In the genomic region with DNA sequence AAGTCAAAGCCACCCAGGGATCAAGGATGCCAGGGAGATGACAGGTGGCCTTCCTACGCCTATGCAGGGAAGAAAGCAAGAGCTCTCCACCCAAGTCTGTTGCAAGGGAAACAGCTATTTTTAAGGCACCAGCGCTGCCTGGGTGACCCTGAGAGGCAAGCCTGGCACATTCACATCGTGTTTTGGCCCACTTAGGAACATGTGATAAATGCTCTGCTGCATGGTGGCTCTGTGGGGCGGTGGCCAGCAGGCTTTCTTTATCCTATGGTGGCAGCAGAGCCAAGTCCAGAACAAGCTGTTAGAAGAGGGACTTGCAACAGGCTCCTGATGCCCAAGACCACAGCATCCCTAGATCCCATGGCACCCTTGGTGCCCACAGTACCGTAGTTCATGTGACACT, we compare ENCODE assay signal across 28 mouse cellular contexts. TPM values are rescaled to one million over a fixed set of nuclear protein-coding genes. Genes with fewer than 3 reads are reported as not detected.
A peak's percentile ranks its signal among the peaks of the same experiment; 100 is the strongest.
DNase-seq lines count a peak whose midpoint lies in the region; ATAC-seq and TF ChIP-seq lines count a peak whose summit lies in the region.
"Had no signal": no experiment of that assay in that cellular context is flagged by ENCODE, and none has a peak within 500 bp of the region (broad histone marks: within the 10 kb centered on the region; RNA-seq: fewer than 3 reads in every experiment).

No protein-coding gene starts in this region.

- 0 out of 2 replicates have a peak, but pooled peaks have one; percentile 30 for TF ChIP-seq EP300 in heart, postnatal 0 days (IDR thresholded peaks at IDR 0.05; ENCODE audit: low read depth)

- intact Hi-C loops in left cerebral cortex, adult 2 months (cut with DNase I): no loop called here
- intact Hi-C loops in left cerebral cortex, postnatal 25 days (cut with DNase I): no loop called here

- no peak overlapping the region for H3K9ac ChIP-seq in heart, embryonic 11.5 days (ENCODE audit: low read depth, low read length)
- H3K9ac ChIP-seq in heart, postnatal 0 days (replicated peaks; ENCODE audit: low read depth, low read length): no peak overlapping the region
- H3K9ac ChIP-seq: forebrain, embryonic 13.5 days; heart, embryonic 13.5 days; hindbrain, embryonic 13.5 days; limb, embryonic 13.5 days; lung, embryonic 15.5 days; midbrain, embryonic 12.5 days; neural tube, embryonic 13.5 days; stomach, embryonic 15.5 days had no signal

- no peak for TF ChIP-seq POLR2A in olfactory bulb, adult 2 months (IDR thresholded peaks at IDR 0.05; ENCODE audit: insufficient read depth, low read depth, low read length)

- no peak overlapping the region for H3K27ac ChIP-seq in heart, embryonic 11.5 days (ENCODE audit: low read depth, low read length)
- H3K27ac ChIP-seq in left cerebral cortex, adult 2 months: peak overlapping the region; percentile 41
- peak overlapping the region; percentile 74 for H3K27ac ChIP-seq in heart, postnatal 0 days (ENCODE audit: low read depth)
- H3K27ac ChIP-seq in olfactory bulb, adult 2 months (ENCODE audit: insufficient read depth, low read depth, low read length): peak overlapping the region; percentile 52; the same call in 1 of the 2 replicates
- H3K27ac ChIP-seq: forebrain, embryonic 13.5 days; heart, embryonic 13.5 days; hindbrain, embryonic 13.5 days; limb, embryonic 13.5 days; lung, embryonic 15.5 days; midbrain, embryonic 12.5 days; neural tube, embryonic 13.5 days; stomach, embryonic 15.5 days had no signal

- 64% methylated on average over 5 of the region's 5 CpGs for WGBS in heart, embryonic 11.5 days (ENCODE audit: insufficient replicate concordance)
- WGBS in heart, postnatal 0 days: 35% methylated on average over 5 of the region's 5 CpGs
- 58% methylated on average over 5 of the region's 5 CpGs for WGBS in olfactory bulb, adult 2 months

- no peak for TF ChIP-seq CTCF in left cerebral cortex, adult 2 months (IDR thresholded peaks at IDR 0.05)
- no peak for TF ChIP-seq CTCF in heart, postnatal 0 days (IDR thresholded peaks at IDR 0.05; ENCODE audit: low read depth)
- TF ChIP-seq CTCF in olfactory bulb, adult 2 months (IDR thresholded peaks at IDR 0.05; ENCODE audit: insufficient read depth, low read depth, low read length): no peak

- peak; percentile 95 for DNase-seq in heart, adult 11 months
- no peak for DNase-seq in left cerebral cortex, adult 2 months (ENCODE audit: extremely low spot score in 1 of 2, low spot score in 2 of 2)
- no peak for DNase-seq in left cerebral cortex, postnatal 25 days (ENCODE audit: low spot score in 2 of 2)
- peak; percentile 64 for DNase-seq in heart, postnatal 0 days (ENCODE audit: low spot score)
- no peak for DNase-seq in gastrocnemius, postnatal 10 days
- DNase-seq in thymus, postnatal 0 days (ENCODE audit: low spot score): no peak
- DNase-seq: adrenal gland, postnatal 14 days; cerebellum, adult 2 months; cerebellum, postnatal 36 days; gastrocnemius, postnatal 25 days; kidney, adult 9 months; kidney, postnatal 10 days; layer of hippocampus, adult 9-11 months; thymus, postnatal 25 days had no signal

- H3K4me2 ChIP-seq in heart, embryonic 11.5 days: no peak overlapping the region
- no peak overlapping the region for H3K4me2 ChIP-seq in heart, postnatal 0 days (ENCODE audit: low read depth, low read length)
- H3K4me2 ChIP-seq: forebrain, embryonic 13.5 days; heart, embryonic 13.5 days; hindbrain, embryonic 13.5 days; limb, embryonic 13.5 days; liver, embryonic 11.5 days; lung, embryonic 15.5 days; midbrain, embryonic 12.5 days; neural tube, embryonic 13.5 days; stomach, embryonic 15.5 days had no signal

- ATAC-seq in heart, embryonic 11.5 days (replicated peaks; ENCODE audit: insufficient number of reproducible peaks, low FRiP score, low TSS enrichment): no peak
- peak; percentile 83 for ATAC-seq in heart, postnatal 0 days (ENCODE audit: insufficient read depth, low read depth)
- ATAC-seq: CD4-positive, CD25-positive, alpha-beta regulatory T cell, adult 4 months; forebrain, embryonic 13.5 days; intestine, embryonic 16.5 days had no signal

- no peak overlapping the region for H3K4me3 ChIP-seq in heart, embryonic 11.5 days (ENCODE audit: low read depth, low read length)
- no peak overlapping the region for H3K4me3 ChIP-seq in left cerebral cortex, adult 2 months
- H3K4me3 ChIP-seq in heart, postnatal 0 days (ENCODE audit: low read depth, low read length): no peak overlapping the region
- no peak overlapping the region for H3K4me3 ChIP-seq in olfactory bulb, adult 2 months (ENCODE audit: insufficient read depth, low read depth, low read length)
- H3K4me3 ChIP-seq: forebrain, embryonic 13.5 days; heart, embryonic 13.5 days; hindbrain, embryonic 13.5 days; limb, embryonic 13.5 days; lung, embryonic 15.5 days; midbrain, embryonic 12.5 days; neural tube, embryonic 13.5 days; stomach, embryonic 15.5 days had no signal

- H3K4me1 ChIP-seq in heart, embryonic 11.5 days (ENCODE audit: control insufficient read depth, insufficient read depth, low read length): peaks cover 2% of the 10 kb centered on the region
- H3K4me1 ChIP-seq in heart, postnatal 0 days (ENCODE audit: control insufficient read depth, insufficient read depth): peaks cover 21% of the 10 kb centered on the region
- H3K4me1 ChIP-seq in olfactory bulb, adult 2 months (ENCODE audit: control insufficient read depth, insufficient read depth, low read length): peaks cover 85% of the 10 kb centered on the region
- H3K4me1 ChIP-seq: lung, embryonic 15.5 days had no signal

- no peaks in the 10 kb centered on the region for H3K27me3 ChIP-seq in heart, embryonic 11.5 days (ENCODE audit: control insufficient read depth, insufficient read depth, low read length)
- H3K27me3 ChIP-seq in heart, postnatal 0 days (ENCODE audit: control insufficient read depth, insufficient read depth, low read length): no peaks in the 10 kb centered on the region
- H3K27me3 ChIP-seq: limb, embryonic 13.5 days; lung, embryonic 15.5 days; stomach, embryonic 15.5 days had no signal

- no peaks in the 10 kb centered on the region for H3K36me3 ChIP-seq in heart, embryonic 11.5 days (ENCODE audit: control insufficient read depth, insufficient read depth, low read length)
- no peaks in the 10 kb centered on the region for H3K36me3 ChIP-seq in heart, postnatal 0 days (replicated peaks; ENCODE audit: control insufficient read depth, insufficient read depth, low read length)
- H3K36me3 ChIP-seq: heart, embryonic 13.5 days; hindbrain, embryonic 13.5 days; limb, embryonic 13.5 days; lung, embryonic 15.5 days; midbrain, embryonic 12.5 days; neural tube, embryonic 13.5 days; stomach, embryonic 15.5 days had no signal

- H3K9me3 ChIP-seq in heart, embryonic 11.5 days (replicated peaks; ENCODE audit: control insufficient read depth, low read length): no peaks in the 10 kb centered on the region
- H3K9me3 ChIP-seq in heart, postnatal 0 days (replicated peaks; ENCODE audit: control insufficient read depth, low read length): no peaks in the 10 kb centered on the region
- H3K9me3 ChIP-seq: forebrain, embryonic 13.5 days; heart, embryonic 13.5 days; hindbrain, embryonic 13.5 days; limb, embryonic 13.5 days; lung, embryonic 15.5 days; midbrain, embryonic 12.5 days; neural tube, embryonic 13.5 days; stomach, embryonic 15.5 days had no signal

RNA-seq across cellular contexts. Expression of gene Dpysl4, which starts 49.4 kb away (rescaled TPM):
- 3.9 and 4.4 TPM in 2 replicates for polyA plus RNA-seq in heart, embryonic 11.5 days (2014; fragmentation: Nextera tagmentation; extraction: Ambion mirVana)
- total RNA-seq in left cerebral cortex, adult 2 months (2021): 10 to 100 TPM; 48.2 to 56.9 TPM
- total RNA-seq in left cerebral cortex, postnatal 25 days (2021): 10 to 100 TPM; 57.7 to 62.6 TPM
- total RNA-seq in heart, postnatal 0 days (2014; rRNA removed; ENCODE audit: low replicate concordance): 0.11 and 4.1 TPM in 2 replicates
- 0.75 and 1.3 TPM in 2 replicates for polyA plus RNA-seq in heart, postnatal 0 days (2015; fragmentation: Nextera tagmentation; extraction: Ambion mirVana)
- not detected in 2 replicates for polyA plus RNA-seq in olfactory bulb, adult 2 months (2012; ENCODE audit: insufficient read depth, insufficient read length, low replicate concordance, missing spikeins)
- 1 to 10 TPM; 1.6 TPM for total RNA-seq in gastrocnemius, postnatal 10 days (2021)
- polyA plus RNA-seq in thymus, postnatal 0 days (2015; fragmentation: Nextera tagmentation; extraction: Ambion mirVana): 0.13 and 0.22 TPM in 2 replicates
- total RNA-seq: megakaryocyte, adult 5-6 weeks had no signal
- polyA plus RNA-seq: CD4-positive, CD25-positive, alpha-beta regulatory T cell, adult 4 months had no signal

Comparison
In these comparisons a context has a peak if more than half of its experiments do, and no peak if none do; other contexts are left out.
1. DNase-seq: peak in heart, adult 11 months (single experiment) and heart, postnatal 0 days (single experiment); none in left cerebral cortex, adult 2 months (0 of 2), left cerebral cortex, postnatal 25 days (0 of 2), gastrocnemius, postnatal 10 days (single experiment) and thymus, postnatal 0 days (single experiment).